Mouse (Mus musculus) kidney, adult 11 months (tissue): Measurements from ENCODE around the gene Cmtm5.

ENCODE experiments used
- DNase-seq: peaks from one replicate; pipeline ENCODE4 v3.0.0; 2022

Gene Cmtm5

DNA sequence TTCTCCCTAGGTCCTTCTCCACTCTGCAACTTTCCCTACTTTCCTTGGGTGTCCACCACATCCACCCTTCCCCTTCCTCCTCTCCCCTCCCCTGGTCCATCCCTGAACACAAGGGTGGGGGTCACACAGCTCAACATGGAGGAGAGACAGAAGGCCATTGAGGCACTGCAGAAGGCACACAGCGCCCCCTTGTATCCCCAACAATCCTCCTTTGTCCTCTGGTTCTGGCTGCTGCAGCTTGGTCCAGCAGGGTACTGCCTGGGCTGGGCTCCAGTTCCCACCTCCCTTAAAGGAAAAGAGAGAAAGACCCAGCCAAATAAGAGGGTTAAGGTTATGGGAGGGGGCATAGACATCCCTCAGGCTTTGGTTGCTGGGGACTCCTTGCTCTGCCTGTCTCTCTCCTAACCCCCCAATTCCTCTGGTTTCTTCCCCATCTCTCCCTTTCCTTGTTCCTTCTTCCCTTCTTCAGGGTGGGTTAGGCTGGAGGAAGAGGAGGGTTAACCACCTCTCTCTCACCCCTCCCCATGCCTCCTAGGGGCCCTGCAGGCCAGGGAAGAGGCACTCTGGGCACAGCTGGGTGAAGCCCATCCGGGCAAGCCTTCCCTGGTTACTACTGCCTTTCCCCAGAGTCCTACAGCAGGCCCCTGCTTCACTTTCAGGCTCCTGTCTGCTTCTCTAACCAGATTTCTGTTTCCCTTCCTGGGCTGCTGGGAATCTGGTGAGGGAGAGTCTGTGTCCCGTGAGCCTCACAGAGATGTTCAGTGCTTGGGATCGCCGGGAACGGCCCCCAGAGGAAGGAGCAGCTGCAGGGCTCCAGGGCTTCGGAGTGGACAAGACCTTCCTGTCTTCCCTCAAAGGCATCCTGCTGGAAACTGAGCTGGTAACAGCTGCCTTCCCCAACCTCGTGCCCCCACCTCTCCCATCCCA lies at the start of gene Cmtm5:
Gene Cmtm5 (plus strand): TSS at position 358 of the 927 bp plus-strand sequence.
- DNase-seq = no peak

DNA sequence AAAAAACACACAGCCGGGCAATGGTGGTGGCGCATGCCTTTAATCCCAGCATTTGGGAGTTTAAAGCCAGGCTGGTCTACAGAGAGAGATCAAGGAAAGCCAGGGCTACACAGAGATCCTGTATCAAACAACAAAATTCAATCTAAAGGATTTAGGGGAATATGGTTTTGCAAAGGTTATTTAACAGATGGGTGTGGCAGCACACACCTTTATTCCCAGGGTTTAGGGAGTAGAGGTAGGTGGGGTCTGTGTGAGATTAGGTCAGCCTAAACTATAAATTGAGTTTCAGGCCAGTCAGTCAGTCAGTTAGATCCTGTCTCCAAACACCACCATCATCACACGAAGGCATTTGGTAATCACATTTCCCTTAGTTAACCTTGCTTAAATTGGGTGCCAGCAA lies 43.9 kb upstream of the Cmtm5 start, which contains the start of gene Pabpn1:
Gene Pabpn1 (plus strand): TSS at position 301 of the 400 bp plus-strand sequence.
- DNase-seq = no peak

DNA sequence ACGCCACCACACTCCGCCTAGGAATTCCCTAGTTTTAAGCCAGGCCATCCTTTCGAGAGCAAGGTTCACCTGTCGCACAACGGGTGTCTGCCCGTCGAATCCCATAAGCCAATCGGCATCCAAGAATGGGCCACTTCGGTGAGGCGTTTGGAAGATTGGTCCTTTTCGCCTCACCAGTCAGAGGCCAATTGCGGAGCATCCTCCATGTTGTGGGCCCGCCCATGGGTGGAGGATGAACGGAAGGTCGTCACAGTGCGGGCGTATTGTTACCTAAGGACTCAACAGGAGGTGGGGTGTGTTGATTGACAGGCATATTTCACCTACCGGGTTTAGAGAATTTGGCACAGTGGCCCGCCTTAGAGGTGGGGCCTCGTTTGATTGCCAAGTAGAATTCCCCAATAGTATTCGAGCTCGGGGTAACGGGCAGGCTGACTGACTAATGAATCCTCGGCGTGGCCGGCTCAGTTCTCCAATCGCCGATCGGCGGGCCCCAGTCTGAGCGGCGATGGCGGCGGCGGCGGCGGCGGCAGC lies 42.3 kb upstream of the Cmtm5 start:
- DNase-seq = peak; percentile 100

DNA sequence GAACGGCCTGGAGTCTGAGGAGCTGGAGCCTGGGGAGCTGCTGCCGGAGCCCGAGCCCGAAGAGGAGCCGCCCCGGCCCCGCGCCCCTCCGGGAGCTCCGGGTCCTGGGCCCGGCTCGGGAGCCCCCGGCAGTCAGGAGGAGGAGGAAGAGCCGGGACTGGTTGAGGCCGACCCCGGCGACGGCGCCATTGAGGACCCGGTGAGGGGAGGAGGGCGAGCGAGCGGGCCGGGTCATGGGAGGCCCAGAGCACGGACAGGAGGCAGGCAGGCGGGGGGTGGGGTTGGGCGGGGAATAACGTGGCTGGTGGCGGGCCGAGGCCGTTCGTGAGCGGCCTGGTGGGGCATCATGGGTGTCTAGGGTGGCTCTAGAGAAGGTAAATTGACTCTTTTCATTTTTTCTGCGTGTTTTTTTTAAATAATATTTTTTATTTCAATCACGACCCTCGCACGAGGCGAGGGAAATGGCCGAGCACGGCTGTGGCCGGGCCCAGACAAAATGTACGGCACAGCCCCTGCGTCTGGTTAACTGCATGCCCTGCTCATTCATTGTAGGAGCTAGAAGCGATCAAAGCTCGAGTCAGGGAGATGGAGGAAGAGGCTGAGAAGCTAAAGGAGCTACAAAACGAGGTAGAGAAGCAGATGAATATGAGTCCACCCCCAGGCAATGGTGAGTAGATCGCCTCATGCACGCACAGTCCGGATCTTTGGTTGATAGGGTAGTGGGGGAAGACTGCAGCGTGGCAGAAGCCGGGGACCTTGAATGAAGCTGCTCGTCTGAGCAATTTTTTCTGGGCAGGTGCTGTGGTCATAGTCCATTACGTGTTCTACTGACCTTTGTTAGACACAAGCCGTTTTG lies 41.5 kb upstream of the Cmtm5 start:
- peak; percentile 51 for DNase-seq

DNA sequence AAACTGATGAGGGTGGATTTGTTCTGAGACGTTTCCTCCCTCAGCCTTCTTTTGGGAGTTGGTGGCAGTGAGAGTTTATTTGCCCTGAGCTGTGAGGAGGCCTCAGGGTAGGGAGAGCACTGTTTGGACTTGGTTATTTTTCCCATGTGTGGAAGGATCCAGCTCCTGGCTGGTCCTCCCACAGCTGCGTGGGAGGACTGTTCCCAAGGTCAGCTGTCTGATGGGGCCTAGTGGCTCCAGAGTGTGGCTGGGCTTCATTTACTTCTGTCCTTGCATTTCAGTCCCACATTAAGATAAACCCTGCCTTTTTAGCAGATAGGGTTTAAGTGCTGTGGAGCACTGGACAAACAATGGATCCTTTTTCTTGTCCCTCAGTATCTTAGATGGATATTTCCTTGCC lies 38.6 kb upstream of the Cmtm5 start:
- DNase-seq = no peak

DNA sequence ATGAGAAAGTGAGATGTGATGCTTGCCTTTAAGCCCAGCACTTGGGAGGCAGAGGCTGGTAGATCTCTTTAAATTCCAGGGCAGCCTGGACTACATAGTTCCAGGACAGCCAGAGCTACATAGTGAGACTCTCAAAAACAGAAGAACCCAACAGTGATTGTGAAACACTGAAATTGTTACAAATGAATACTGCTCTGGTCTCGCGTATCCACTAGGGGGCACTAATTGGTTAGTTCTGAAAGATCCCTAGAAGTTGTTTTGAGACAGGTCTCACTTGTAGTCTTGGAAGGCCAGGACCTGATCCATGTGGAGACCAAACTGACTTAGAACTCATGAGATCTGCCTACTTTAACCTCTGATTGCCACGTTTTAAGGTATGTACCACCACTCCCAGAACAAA lies 35.7 kb upstream of the Cmtm5 start:
- peak; percentile 73 for DNase-seq

DNA sequence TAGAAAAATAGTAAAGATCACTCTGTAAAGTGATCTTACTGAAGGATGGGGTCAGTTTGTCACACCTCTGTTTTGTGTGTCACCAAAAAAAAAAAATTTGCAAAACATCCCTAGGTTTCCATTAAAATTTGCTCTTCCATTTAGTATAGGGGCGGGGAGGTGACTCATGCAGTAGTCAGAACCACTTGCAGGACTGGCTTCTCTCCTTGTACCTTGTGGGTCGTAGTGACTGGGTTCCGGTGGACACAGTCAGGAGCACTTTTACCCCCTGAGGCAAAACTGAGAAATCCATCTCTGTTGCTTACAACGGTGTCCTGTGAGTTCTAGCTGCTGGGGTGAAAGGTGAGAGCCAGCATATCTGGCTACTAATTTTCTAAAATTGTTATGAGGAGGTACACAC lies 32.4 kb upstream of the Cmtm5 start:
- DNase-seq = no peak

DNA sequence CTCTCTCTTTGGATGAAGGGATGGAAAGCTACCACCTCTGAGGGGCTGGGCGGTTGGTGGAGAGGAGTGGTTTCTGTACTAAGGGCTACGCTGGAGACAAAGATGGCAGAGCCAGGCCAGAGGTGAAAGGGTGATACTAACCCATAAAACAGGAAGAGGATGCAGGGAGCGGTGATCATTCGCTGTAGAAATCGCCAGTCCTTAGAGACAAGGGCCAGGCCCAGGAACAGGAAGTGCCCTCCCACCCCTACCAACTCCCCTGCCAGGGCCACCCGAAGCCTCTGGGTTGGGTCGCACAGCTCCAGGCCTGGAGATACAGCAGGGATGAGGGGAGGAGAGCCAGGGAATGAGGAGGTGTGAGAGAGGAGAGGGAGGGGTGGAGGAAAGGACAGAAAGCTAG lies 27.4 kb upstream of the Cmtm5 start:
- DNase-seq = no peak

DNA sequence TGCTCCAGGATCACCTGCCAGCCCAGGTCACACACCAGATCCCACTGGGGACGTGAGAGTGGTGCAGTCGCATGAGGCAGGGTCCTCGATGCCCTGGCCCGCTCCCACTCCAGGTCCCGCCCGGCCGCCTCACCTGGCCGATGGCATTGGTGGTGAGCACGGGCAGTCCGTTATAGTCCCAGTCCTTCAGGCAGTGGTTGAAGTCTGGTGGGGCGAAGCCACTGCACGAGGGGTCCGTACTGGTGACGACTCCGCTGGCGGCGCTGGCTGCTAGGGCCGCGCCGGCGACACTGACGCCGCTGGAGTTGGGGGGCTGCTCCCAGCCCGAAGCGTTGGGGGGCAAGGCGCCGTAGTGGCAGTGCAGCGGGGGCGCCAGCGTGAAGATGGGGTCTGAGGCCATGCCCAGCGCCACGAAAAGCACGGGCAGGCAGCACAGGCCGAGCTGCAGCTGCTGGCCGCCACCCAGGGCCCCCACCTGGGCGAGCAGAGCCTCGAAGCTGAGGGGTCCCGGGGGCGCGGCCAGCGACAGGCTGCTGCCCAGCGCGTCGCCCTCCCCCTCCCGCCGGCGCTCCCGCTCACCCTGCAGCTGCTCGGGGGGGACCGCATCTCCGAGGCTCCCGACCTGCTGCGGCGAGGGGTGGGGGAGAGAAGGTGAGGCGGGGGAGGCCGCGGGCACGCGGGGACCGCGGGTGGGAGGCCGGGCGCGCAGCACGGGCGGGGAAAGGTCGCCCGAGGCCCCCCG lies 23.8 kb upstream of the Cmtm5 start:
- DNase-seq = no peak

DNA sequence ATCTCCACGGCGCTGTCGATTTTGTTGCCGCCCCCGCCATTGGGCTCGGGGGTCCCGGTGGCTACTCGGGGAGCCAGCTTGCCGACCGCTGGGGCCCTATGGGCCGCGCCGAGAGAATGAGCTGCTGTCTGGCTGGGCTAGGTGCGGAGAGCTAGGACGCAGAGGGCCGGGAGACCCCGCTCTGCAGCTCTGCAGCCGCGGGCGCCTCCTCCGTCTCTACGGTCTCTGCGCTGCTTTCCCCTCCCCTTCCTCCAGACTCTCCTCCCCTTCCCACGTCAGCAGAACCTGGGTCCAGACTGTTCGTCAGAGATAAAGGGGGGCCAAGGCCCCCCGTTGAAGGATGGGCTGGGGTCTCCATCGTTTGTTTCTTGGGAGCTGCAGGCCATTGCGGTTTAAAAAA lies 23.2 kb upstream of the Cmtm5 start, which contains the start of gene Slc22a17:
Gene Slc22a17 (minus strand): TSS at position 247 of the 400 bp plus-strand sequence.
- DNase-seq = peak; percentile 38

DNA sequence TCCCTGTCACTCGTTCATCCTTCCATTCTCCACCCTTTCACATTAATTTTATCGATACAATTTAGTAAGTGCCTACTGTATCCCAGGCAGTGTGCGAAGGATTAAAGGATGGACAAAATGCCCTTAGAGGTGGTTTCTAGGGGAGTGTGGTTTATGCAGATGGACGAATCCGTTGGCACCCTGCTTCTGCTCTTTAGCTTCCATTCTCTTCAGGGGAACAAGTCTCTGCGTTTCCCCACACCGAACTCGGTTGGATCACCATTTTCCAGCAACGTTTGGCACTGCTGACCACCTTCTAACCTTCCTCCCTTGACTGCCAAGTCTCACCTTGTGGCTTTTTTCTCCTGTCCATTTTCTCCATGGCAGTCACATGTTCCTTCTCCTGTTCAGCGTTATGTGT lies 22.7 kb upstream of the Cmtm5 start:
- DNase-seq = no peak

DNA sequence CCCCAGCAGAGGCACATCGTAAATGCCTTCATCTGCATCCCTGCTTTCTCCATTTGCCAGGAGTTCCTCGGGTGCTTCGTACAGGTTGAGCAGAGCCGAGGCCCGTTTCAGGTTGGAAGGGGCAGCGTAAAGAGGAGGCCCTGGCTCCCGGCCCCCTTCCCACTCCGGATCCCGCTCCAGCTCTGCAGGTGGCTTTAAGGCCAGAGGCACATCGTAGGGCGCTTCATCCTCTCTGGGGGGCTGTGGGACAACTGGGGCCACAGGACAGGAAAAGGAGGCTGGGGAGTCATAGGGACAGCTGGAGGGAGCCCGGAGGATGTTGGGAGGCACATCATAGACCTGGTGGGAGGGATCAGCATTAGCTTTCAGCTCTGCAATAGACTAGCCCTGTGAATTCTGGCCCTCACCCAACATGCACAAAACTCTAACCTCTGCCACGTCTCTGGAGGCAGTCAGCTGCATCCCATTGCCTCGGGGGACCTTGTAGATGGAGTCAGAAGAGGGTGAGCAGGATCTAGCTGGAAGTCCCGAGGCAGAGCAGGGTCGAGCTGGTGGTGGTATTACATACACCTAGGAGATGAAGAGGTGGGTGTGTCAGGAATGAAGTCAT lies 15.9 kb upstream of the Cmtm5 start:
- DNase-seq = no peak

DNA sequence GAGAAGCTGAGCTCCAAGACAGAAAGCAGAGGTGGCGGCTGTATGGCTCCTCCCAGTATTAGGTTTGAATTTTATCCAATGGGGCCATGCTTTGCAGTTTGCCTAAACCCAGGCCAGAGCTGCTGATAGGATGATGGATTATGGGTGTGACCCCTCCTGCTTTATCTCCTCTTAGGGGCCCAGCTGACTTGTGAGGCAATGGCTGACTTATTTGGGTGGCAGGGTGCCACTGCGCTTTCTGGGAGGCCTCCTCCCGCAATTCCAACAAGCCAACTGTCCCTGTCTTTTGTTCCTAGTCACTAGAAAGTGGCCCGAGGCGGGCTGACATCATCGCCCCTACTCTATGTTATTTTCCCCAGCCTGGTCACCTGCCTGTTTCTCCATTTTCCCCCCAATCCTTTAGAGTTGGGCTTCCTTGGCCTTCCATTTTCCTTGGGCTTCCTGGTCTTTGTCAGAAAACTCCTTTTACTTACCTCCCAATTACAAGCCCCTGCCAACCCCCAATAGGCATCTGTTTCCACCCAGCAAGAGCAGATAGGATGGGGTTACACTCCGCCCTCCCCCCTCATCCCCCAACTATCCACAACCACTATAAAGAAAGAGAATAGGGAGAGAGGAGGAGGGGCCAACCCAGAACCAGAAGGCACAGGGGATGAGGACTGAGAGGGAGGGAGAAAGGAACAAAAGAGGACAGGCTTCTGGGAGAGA lies 11.3 kb upstream of the Cmtm5 start:
- DNase-seq = no peak

DNA sequence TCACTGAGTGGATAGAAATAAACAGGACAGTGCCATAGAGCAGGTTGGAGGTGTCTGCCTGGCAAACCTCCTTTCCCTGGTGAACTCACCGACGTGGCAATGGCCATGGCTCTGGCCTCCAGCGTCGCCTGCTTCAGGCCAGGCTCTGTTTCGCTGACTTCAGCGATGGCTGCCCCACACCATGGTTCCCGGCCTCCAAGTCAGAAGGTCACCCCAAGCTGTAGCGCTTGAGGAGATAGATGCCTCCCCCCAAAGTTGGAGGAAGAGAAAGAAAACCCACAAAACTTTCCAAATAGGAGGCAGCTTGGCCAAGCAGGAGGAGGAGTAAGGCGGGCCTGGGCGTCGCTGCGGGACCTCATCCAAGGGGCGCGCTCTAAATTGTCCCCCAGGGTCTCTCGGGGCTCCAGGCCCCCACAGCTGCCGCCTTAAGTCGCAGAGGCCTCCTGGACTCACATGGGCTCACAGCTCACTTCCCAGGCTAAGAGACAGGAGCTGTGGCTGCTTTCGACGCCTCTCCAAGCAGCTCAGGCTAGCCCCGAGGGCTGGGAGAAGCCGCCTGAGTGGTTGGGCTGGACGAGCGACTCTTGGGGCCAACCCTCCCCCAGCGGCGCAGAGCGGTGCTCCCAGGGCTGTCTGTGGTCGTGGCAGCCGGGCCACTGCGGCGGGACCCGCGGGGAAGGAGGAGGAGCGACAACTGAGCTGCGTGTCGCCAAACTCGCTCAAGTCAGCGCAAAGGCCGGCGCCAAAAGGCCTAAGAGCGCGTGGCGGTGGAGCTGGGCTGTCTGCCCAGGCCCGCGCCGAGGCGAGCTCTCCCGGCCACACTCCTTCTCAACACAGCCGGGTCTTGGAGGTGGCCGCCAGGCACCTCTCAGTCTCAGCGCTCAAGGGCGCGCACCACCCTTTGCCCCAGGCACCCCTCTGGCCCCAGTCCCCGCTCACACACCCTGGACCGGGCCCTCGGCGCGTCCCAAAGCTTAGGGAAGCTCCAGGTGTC lies 10.4 kb upstream of the Cmtm5 start, which contains the start of gene Efs:
Gene Efs (minus strand): TSS at position 778 of the 994 bp plus-strand sequence.
- peak; percentile 35 for DNase-seq

DNA sequence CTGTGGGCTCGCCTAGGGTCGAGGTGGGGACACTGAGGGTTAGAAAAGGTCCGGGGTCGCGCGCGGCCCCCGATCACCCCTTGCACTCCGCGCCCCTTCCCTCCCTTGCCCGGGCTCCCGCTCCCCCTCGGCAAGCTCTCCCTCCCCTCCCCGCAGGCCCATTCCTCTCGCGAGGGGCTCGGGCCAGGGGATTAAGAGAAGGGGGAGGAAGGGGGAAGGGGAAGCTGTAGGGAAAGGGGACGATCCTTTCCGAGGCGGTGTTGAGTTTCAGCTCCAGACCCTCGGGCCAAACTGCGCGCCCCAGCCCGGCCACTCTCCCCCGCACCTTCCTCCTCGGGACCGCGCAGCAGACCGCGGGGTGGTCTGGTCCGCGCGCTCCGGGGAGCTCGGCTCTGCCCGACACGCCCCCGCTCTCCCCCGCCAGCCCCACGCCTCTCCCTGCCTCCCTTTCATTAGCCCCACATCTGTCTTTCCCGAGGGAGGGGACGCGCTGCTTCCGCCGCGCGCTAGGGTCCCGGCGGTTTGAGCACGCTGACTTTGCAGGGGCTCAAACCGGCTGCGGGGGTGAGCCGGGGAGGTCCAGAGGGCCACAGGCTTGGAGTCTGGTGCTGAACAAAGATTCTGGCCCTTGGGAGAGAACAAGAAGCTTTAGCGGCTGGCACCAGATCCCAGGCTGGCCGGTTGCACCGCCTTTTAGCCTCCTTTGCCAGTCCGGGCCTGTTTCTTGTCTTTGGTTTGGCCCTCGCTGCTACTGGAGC lies 9.5 kb upstream of the Cmtm5 start:
- DNase-seq = no peak

DNA sequence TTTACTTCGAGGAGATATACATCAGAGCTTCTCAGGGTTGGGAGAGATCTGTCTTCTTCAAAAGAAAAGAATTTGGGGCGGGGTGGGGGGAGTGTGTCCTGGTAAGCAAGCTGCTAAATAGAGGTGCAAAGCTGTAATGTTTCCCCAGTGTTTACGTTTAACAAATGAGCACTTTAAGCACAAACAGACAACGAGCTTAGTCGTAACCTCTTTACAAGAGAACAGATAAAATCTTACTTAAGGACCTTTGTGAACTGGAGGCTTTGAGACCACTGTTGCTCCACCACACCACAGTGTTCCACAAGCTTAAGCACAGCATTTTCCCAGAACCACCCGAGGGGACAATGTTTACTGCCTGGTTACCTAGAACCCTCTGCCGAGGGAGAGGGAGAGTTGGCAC lies 8.8 kb upstream of the Cmtm5 start:
- no peak for DNase-seq

DNA sequence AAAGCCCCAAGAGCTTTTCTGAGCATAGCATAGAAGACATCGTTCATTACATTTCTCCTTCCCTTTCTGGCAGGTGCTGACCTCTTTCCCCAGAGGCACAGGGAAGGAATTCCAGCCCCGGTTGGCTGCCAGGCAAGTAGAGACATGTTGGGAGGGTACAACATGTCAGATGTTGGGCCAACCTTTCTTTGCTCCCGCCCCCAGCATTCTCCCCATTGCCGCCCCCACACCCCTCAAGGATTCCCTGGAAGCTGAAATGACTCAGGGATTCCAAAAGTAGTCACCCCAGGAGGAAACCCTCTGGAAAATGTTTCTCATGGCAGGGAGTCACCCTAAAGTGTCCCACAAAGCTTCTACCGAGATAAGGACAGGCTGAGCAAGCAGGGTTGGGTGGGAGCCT lies 6.3 kb upstream of the Cmtm5 start:
- no peak for DNase-seq

DNA sequence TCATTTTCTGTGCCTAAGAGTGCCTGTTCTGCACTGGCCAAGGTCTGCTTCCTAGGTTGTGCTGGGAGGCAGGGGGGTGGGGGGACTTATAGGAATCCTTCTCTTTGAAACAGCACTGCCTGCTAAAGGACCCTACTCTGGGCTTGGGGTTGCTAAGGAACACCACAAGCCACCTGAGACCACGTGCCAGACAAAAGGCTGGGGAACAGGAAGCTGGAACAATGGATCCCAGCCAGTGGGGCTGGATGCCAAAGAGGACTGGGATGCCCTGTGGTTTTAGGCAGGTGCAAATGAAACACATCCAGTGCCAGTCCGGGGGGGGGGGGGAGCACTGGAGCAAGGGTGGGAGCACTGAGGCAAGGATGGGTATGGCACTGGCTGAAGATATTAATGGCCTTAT lies 5.6 kb upstream of the Cmtm5 start:
- no peak for DNase-seq

DNA sequence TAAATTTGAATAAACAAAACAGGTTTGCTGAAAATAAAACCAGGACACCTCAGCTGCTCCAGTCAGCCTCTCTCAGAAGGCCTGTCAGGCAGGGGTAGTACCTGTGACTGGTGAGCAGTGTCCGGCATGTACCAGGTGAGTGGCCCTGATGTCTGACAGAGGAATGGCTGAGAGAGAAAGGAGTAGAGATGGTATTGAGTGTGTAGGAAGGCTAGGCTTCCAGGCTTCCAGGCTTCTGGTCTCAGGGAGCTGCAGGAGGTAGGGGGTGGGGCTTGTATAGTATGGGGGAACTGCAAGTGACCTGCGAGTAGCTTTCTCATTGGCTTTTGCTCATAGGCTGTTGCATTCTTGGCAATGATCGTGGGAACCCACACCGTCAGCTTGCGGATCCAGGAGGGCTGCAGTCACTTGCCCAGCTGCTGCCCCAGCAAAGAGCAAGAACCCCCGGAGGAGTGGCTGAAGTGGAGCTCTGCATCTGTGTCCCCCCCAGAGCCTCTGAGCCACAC lies 3.4 kb upstream of the Cmtm5 start, which contains the start of gene Il25:
Gene Il25 (plus strand): TSS at position 51 of the 506 bp plus-strand sequence.
- no peak for DNase-seq
